Mouse (Mus musculus) right cerebral cortex, adult 18-20 months (tissue): ENCODE results near the gene Rasl10b.

ENCODE experiments used
- DNase-seq: peaks from one replicate; pipeline ENCODE4 v3.0.0; 2022; ENCODE audit warnings: mixed read lengths

Gene Rasl10b

GRCm38 (mm10) chr11:83468765-83469164 lies 59.8 kb downstream of the Rasl10b start:
- peak; percentile 39 for DNase-seq
